Comparison of ENCODE assay signal across 8 mouse cellular contexts in genomic region chr12:112588426-112589256, GRCm38 (mm10). TPM values are rescaled to one million over a fixed set of nuclear protein-coding genes. Genes with fewer than 3 reads are reported as not detected.
DNase-seq lines count a peak whose midpoint lies in the region; ATAC-seq lines count a peak whose summit lies in the region.

Inf2 (plus strand) TSS chr12:112588784.

- intact Hi-C loops in left cerebral cortex, postnatal 4 days (cut with DNase I), result no loop called here

- peak within 1 kb of the TSS; percentile 62 for H3K4me3 ChIP-seq in embryonic facial prominence, embryonic 13.5 days
- H3K4me3 ChIP-seq in midbrain, embryonic 10.5 days, result peak within 1 kb of the TSS; percentile 65

- no peaks in the 10 kb centered on the region for H3K36me3 ChIP-seq in embryonic facial prominence, embryonic 13.5 days
- H3K36me3 ChIP-seq in midbrain, embryonic 10.5 days, result no peaks in the 10 kb centered on the region

- ATAC-seq in embryonic facial prominence, embryonic 13.5 days (ENCODE audit: insufficient number of reproducible peaks, insufficient read depth, low FRiP score, low TSS enrichment, low read depth), result peak; percentile 83

- no peak within 1 kb of the TSS for H3K27ac ChIP-seq in embryonic facial prominence, embryonic 13.5 days
- peak within 1 kb of the TSS; percentile 77 for H3K27ac ChIP-seq in midbrain, embryonic 10.5 days (replicated peaks)

- under 1% methylated on average over 58 of the region's 60 CpGs for WGBS in embryonic facial prominence, embryonic 13.5 days
- under 1% methylated on average over 60 of the region's 60 CpGs for WGBS in midbrain, embryonic 10.5 days

- H3K4me1 ChIP-seq in embryonic facial prominence, embryonic 13.5 days, result peaks cover 39% of the 10 kb centered on the region
- peaks cover 36% of the 10 kb centered on the region for H3K4me1 ChIP-seq in midbrain, embryonic 10.5 days

- H3K9ac ChIP-seq in embryonic facial prominence, embryonic 13.5 days, result peak within 1 kb of the TSS; percentile 80

- peak within 1 kb of the TSS; percentile 84 for H3K4me2 ChIP-seq in embryonic facial prominence, embryonic 13.5 days

- H3K9me3 ChIP-seq in embryonic facial prominence, embryonic 13.5 days, result no peaks in the 10 kb centered on the region
- no peaks in the 10 kb centered on the region for H3K9me3 ChIP-seq in midbrain, embryonic 10.5 days (replicated peaks)

- peak; percentile 51 for DNase-seq in cerebellum, adult 11 months
- DNase-seq in cerebellum, postnatal 4 days (ENCODE audit: low spot score in 2 of 2), result no peak
- DNase-seq in heart, adult 18-20 months, result peak; percentile 85 to 92
- DNase-seq in kidney, adult 18-20 months, result peak; percentile 85
- DNase-seq in left cerebral cortex, postnatal 4 days, result peak; percentile 40
- peak; percentile 77 for DNase-seq in midbrain, embryonic 10.5 days (ENCODE audit: low spot score)
- DNase-seq in skeletal muscle tissue, adult 2 months (ENCODE audit: low read depth, low spot score), result peak; percentile 54

- H3K27me3 ChIP-seq in embryonic facial prominence, embryonic 13.5 days, result peaks cover 18% of the 10 kb centered on the region
- peaks cover 79% of the 10 kb centered on the region for H3K27me3 ChIP-seq in midbrain, embryonic 10.5 days (ENCODE audit: low read depth, poor library complexity, severe bottlenecking)

RNA-seq across cellular contexts. Expression of gene Inf2, which starts in this region (rescaled TPM):
- polyA plus RNA-seq in embryonic facial prominence, embryonic 13.5 days (2015; fragmentation: Nextera tagmentation; extraction: Ambion mirVana), result 4.8 and 7.3 TPM in 2 replicates
- 10 to 100 TPM; 11.9 to 17.2 TPM for total RNA-seq in heart, adult 18-20 months (2021)
- total RNA-seq in left cerebral cortex, postnatal 4 days (2021), result 10 to 100 TPM; 24.7 to 26.7 TPM
- polyA plus RNA-seq in midbrain, embryonic 10.5 days (2016; fragmentation: Nextera tagmentation; extraction: Ambion mirVana), result 1.7 and 1.8 TPM in 2 replicates

Comparison
In these comparisons a context has a peak if more than half of its experiments do, and no peak if none do; other contexts are left out.
1. DNase-seq: peak in cerebellum, adult 11 months (single experiment), heart, adult 18-20 months (2 of 2), kidney, adult 18-20 months (single experiment), left cerebral cortex, postnatal 4 days (single experiment), midbrain, embryonic 10.5 days (single experiment) and skeletal muscle tissue, adult 2 months (single experiment); none in cerebellum, postnatal 4 days (0 of 2).